Mouse (Mus musculus): ENCODE results near the gene Atg4a-ps. TPM values are rescaled to one million over a fixed set of nuclear protein-coding genes. Genes with fewer than 3 reads are reported as not detected.
"Not testable (repeated sequence)": the region's sequence is repeated elsewhere in the genome, so short reads cannot be mapped to it uniquely, and the experiment has no call there.

Atg4a-ps gene
- polyA plus RNA-seq (2012; ENCODE audit: insufficient read depth, low replicate concordance), result not detected in 2 replicates

- not testable (repeated sequence) for H3K27me3 ChIP-seq (replicated peaks); H3K4me3 ChIP-seq (replicated peaks); H3K36me3 ChIP-seq (replicated peaks; ENCODE audit: low read length); H3K4me1 ChIP-seq
- peaks cover 10% of the 10 kb centered on the region for H3K9me3 ChIP-seq
Measured at GRCm38 (mm10) chr3:103645968-103646367, at the start of gene Atg4a-ps. TSS of gene Atg4a-ps (minus strand) at chr3:103646068.

DNA sequence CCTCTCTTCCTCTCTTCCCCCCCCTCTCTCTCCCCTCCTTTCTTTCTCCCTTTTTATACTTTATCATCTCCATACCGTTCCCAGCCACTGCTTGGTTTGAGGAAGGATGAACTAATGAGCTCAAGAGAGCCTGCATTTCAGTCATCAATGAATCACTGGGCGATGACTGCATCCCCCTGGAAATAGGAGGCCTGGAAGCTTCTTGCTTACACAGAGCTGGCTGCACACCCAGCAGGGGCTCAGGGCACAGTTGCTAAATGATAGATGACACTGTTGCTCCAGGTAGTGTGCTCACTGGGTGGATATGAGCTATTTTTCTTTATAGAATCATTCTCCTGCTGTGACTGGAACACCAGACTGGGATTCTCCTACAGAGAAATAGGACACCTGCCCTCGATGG is 49.7 kb upstream of the Atg4a-ps start:
- H3K9me3 ChIP-seq, result no peaks in the 10 kb centered on the region
- H3K36me3 ChIP-seq (replicated peaks; ENCODE audit: low read length), result no peaks in the 10 kb centered on the region
- no peak overlapping the region for H3K4me3 ChIP-seq (replicated peaks)
- no peak for TF ChIP-seq FLI1 (IDR thresholded peaks at IDR 0.05; ENCODE audit: low read length)
- TF ChIP-seq GATA1 (IDR thresholded peaks at IDR 0.05; ENCODE audit: borderline replicate concordance, low read length), result no peak
- no peaks in the 10 kb centered on the region for H3K27me3 ChIP-seq (replicated peaks)
- no peaks in the 10 kb centered on the region for H3K4me1 ChIP-seq

DNA sequence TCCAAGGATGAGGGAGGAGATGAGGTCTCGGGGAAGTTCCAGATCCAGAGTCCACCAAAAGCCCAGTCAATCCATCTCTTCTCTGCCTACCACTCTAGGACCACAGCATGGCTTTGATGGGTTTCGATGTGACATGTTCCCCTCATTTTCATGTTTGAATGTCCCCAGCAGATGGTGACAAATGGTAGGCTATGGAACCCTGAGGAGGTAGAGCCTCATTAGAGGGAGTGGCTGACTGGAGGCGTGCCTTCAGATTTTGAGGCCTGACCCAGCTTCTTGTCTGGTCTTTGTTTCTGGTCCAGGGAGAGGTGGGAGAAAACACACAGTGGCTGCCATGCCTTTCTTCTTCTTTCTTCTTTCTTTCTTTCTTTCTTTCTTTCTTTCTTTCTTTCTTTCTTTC is 44.6 kb upstream of the Atg4a-ps start:
- peaks cover under 1% of the 10 kb centered on the region for H3K27me3 ChIP-seq (replicated peaks)
- TF ChIP-seq FLI1 (IDR thresholded peaks at IDR 0.05; ENCODE audit: low read length) (no peak), GATA1 (IDR thresholded peaks at IDR 0.05; ENCODE audit: borderline replicate concordance, low read length) (no peak)
- no peaks in the 10 kb centered on the region for H3K9me3 ChIP-seq
- H3K4me3 ChIP-seq (replicated peaks), result no peak overlapping the region
- no peaks in the 10 kb centered on the region for H3K4me1 ChIP-seq
- no peaks in the 10 kb centered on the region for H3K36me3 ChIP-seq (replicated peaks; ENCODE audit: low read length)

- no peaks in the 10 kb centered on the region for H3K9me3 ChIP-seq
- H3K4me3 ChIP-seq (replicated peaks), result no peak overlapping the region
- peaks cover 7% of the 10 kb centered on the region for H3K27me3 ChIP-seq (replicated peaks)
- H3K4me1 ChIP-seq, result no peaks in the 10 kb centered on the region
- no peaks in the 10 kb centered on the region for H3K36me3 ChIP-seq (replicated peaks; ENCODE audit: low read length)
- TF ChIP-seq GATA1 (IDR thresholded peaks at IDR 0.05; ENCODE audit: borderline replicate concordance, low read length), result no peak
- TF ChIP-seq FLI1 (IDR thresholded peaks at IDR 0.05; ENCODE audit: low read length), result no peak
Measured at GRCm38 (mm10) chr3:103689043-103689442, 43.2 kb upstream of the Atg4a-ps start.

DNA sequence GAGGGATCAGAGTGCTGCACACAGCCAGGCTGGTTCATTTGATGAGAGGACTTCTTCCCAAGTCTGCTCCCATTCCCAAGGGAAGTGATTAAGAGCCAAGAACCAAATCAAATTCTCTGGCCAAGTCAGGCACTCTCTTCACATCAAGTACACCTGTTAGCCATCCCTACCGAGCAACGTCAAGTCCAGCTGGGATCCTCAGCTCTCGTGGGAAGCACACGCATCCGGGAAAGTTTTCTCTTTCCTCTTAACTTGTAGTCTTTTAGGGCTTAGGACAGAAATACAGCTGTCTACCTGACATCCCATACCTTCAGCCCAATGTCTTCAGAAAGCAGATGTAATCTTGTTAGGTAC is 38.1 kb upstream of the Atg4a-ps start:
- Histone ChIP-seq H3K36me3 (replicated peaks; ENCODE audit: low read length) (no peaks in the 10 kb centered on the region), H3K4me1 (no peaks in the 10 kb centered on the region), H3K9me3 (peaks cover 11% of the 10 kb centered on the region; the same call in 1 of the 2 replicates), H3K27me3 (replicated peaks) (peaks cover 25% of the 10 kb centered on the region), H3K4me3 (replicated peaks) (no peak overlapping the region)
- TF ChIP-seq GATA1 (IDR thresholded peaks at IDR 0.05; ENCODE audit: borderline replicate concordance, low read length) (no peak), FLI1 (IDR thresholded peaks at IDR 0.05; ENCODE audit: low read length) (no peak)

- Histone ChIP-seq H3K9me3 (peaks cover 11% of the 10 kb centered on the region; the same call in 1 of the 2 replicates), H3K27me3 (replicated peaks) (peaks cover 25% of the 10 kb centered on the region), H3K36me3 (replicated peaks; ENCODE audit: low read length) (no peaks in the 10 kb centered on the region), H3K4me1 (no peaks in the 10 kb centered on the region), H3K4me3 (replicated peaks) (no peak overlapping the region)
- TF ChIP-seq FLI1 (IDR thresholded peaks at IDR 0.05; ENCODE audit: low read length) (no peak), GATA1 (IDR thresholded peaks at IDR 0.05; ENCODE audit: borderline replicate concordance, low read length) (no peak)
Measured at GRCm38 (mm10) chr3:103683234-103683965, 37.5 kb upstream of the Atg4a-ps start.

- Histone ChIP-seq H3K36me3 (replicated peaks; ENCODE audit: low read length) (no peaks in the 10 kb centered on the region), H3K27me3 (replicated peaks) (peaks cover 29% of the 10 kb centered on the region), H3K4me3 (replicated peaks) (no peak overlapping the region), H3K4me1 (no peaks in the 10 kb centered on the region), H3K9me3 (peaks cover 11% of the 10 kb centered on the region; the same call in 1 of the 2 replicates)
- TF ChIP-seq GATA1 (IDR thresholded peaks at IDR 0.05; ENCODE audit: borderline replicate concordance, low read length), result no peak
- TF ChIP-seq FLI1 (IDR thresholded peaks at IDR 0.05; ENCODE audit: low read length), result no peak
Measured at GRCm38 (mm10) chr3:103682473-103682872, 36.6 kb upstream of the Atg4a-ps start.

- Histone ChIP-seq H3K36me3 (replicated peaks; ENCODE audit: low read length) (no peaks in the 10 kb centered on the region), H3K4me1 (no peaks in the 10 kb centered on the region), H3K27me3 (replicated peaks) (peaks cover 21% of the 10 kb centered on the region), H3K9me3 (peaks cover 11% of the 10 kb centered on the region; the same call in 1 of the 2 replicates), H3K4me3 (replicated peaks) (no peak overlapping the region)
- no peak for TF ChIP-seq GATA1 (IDR thresholded peaks at IDR 0.05; ENCODE audit: borderline replicate concordance, low read length)
- TF ChIP-seq FLI1 (IDR thresholded peaks at IDR 0.05; ENCODE audit: low read length), result no peak
Measured at GRCm38 (mm10) chr3:103678811-103679210, 32.9 kb upstream of the Atg4a-ps start.

DNA sequence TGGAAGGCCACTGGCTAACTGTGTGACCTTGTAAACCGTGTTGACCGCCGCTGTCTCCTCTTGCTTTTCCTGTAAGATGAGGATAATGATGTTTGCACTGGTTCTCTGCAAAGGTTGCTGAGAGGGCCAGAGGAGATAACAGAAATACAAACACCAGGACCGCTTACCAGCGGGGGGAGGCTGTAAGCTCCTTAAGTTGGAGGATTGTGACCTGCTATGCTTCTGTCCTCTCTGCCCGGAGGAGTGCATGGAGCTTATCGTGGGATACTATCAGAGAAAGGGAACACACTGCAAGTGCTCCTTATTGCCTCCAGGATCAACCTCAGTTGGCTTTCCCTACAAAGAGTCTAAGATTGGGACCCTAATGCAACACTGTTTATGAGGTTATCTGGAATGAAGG is 26.8 kb upstream of the Atg4a-ps start:
- H3K27me3 ChIP-seq (replicated peaks), result peaks cover 6% of the 10 kb centered on the region
- no peaks in the 10 kb centered on the region for H3K36me3 ChIP-seq (replicated peaks; ENCODE audit: low read length)
- H3K4me3 ChIP-seq (replicated peaks), result no peak overlapping the region
- H3K4me1 ChIP-seq, result no peaks in the 10 kb centered on the region
- H3K9me3 ChIP-seq, result peaks cover 14% of the 10 kb centered on the region
- no peak for TF ChIP-seq FLI1 (IDR thresholded peaks at IDR 0.05; ENCODE audit: low read length)
- no peak for TF ChIP-seq GATA1 (IDR thresholded peaks at IDR 0.05; ENCODE audit: borderline replicate concordance, low read length)

DNA sequence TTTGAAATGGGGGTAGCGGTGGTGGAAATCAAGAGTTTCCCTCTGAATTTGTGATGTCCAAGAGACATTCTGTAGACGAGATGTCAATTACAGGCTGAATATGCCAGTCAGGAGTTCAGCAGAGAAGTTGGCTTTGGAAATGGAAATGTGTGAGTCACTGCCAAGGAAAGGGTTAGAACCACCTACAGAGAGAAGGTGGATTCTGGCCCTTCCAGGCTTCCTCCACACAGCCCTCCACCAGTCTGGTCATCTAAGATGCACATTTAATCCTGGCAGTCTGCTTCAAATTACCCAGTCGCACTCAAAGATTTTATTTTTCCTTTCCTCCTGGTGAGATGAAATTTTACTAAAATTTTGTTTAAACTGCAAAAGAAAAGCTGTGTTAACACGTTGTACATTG is 26.2 kb upstream of the Atg4a-ps start:
- Histone ChIP-seq H3K9me3 (peaks cover 14% of the 10 kb centered on the region), H3K27me3 (replicated peaks) (peaks cover 4% of the 10 kb centered on the region), H3K36me3 (replicated peaks; ENCODE audit: low read length) (no peaks in the 10 kb centered on the region), H3K4me3 (replicated peaks) (no peak overlapping the region), H3K4me1 (no peaks in the 10 kb centered on the region)
- TF ChIP-seq GATA1 (IDR thresholded peaks at IDR 0.05; ENCODE audit: borderline replicate concordance, low read length) (no peak), FLI1 (IDR thresholded peaks at IDR 0.05; ENCODE audit: low read length) (no peak)

Measured in megakaryocyte, embryonic 14.5 days (primary cell).